Mouse (Mus musculus): ENCODE results near the gene Acsbg1.

The Acsbg1 gene

GRCm38 (mm10) chr9:54558731-54559130 lies 102.9 kb downstream of the Acsbg1 start:
- in situ Hi-C loops (cut with MboI, MseI), result no loop called here

DNA sequence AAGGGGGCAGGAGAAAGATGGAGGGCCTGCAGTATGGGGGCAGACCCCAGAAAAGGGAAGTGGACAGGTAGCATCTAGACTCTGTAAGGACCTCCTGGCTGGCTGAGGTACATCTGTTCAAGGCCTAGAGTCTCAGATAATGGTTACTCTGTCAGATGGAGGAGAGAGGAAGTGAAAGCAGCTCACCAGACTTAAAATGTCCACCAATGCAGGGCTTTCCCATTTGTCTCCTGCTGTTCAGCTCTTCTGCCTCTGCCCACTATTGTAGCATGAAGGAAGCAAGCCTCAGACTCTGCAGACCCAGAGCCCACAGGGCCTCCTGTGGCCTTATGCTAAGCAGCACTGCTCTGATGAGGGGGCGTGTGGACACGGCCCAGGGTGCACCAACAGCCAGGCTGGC lies 106.6 kb downstream of the Acsbg1 start:
- in situ Hi-C loops (cut with MboI, MseI), result no loop called here

All from T-helper 17 cell (primary cell).